Mouse (Mus musculus) neural tube, embryonic 11.5 days (tissue): ENCODE measurements around the gene Drg1. TPM values are rescaled to one million over a fixed set of nuclear protein-coding genes. Genes with fewer than 3 reads are reported as not detected.

Experiments used
- polyA plus RNA-seq: library from polyadenylated mRNA; unstranded; fragments of >200 nt; fragmentation: Nextera tagmentation; extraction: Ambion mirVana; gene quantifications from 2 replicates; pipeline ENCODE4 v1.2.1, GENCODE M21; 2014

Gene Drg1
- polyA plus RNA-seq, 1 experiment from 2014 or later = 301 TPM

Other genes starting within 250 kb of the Drg1 start
- gene Sfi1, start 73.0 kb downstream of the Drg1 start, polyA plus RNA-seq = 9.5 and 9.7 TPM in 2 replicates
- 65.3 and 66.8 TPM in 2 replicates for gene Eif4enif1, start 64.0 kb downstream of the Drg1 start, polyA plus RNA-seq
- gene Patz1, start 22.5 kb upstream of the Drg1 start, polyA plus RNA-seq = 105 TPM in 2 replicates
- gene Pik3ip1, start 64.0 kb upstream of the Drg1 start, polyA plus RNA-seq = 9.3 and 15.7 TPM in 2 replicates
- gene Limk2, start 142.8 kb upstream of the Drg1 start, polyA plus RNA-seq = 77.5 and 91.8 TPM in 2 replicates
- 53.8 and 59.5 TPM in 2 replicates for gene Rnf185, start 185.9 kb upstream of the Drg1 start, polyA plus RNA-seq
- 1.7 and 2.2 TPM in 2 replicates for gene Pla2g3, start 221.9 kb upstream of the Drg1 start, polyA plus RNA-seq
- 0.31 and 0.42 TPM in 2 replicates for gene Inpp5j, start 238.4 kb upstream of the Drg1 start, polyA plus RNA-seq
- gene Selenom, start 248.3 kb upstream of the Drg1 start, polyA plus RNA-seq = 57.7 and 57.8 TPM in 2 replicates